10 mouse cellular contexts compared by ENCODE assay signal in genomic region chr13:97295101-97295852, GRCm38 (mm10). TPM values are rescaled to one million over a fixed set of nuclear protein-coding genes. Genes with fewer than 3 reads are reported as not detected.
DNase-seq lines count a peak whose midpoint lies in the region; ATAC-seq and TF ChIP-seq lines count a peak whose summit lies in the region.
"Had no signal": no experiment of that assay in that cellular context is flagged by ENCODE, and none has a peak within 500 bp of the region (broad histone marks: within the 10 kb centered on the region; RNA-seq: fewer than 3 reads in every experiment).

No protein-coding gene starts in this region.

- no peaks in the 10 kb centered on the region for H3K36me3 ChIP-seq in hindbrain, embryonic 10.5 days
- H3K36me3 ChIP-seq in hindbrain, postnatal 0 days (ENCODE audit: insufficient read depth, low read length) = no peaks in the 10 kb centered on the region
- H3K36me3 ChIP-seq in heart, adult 2 months (ENCODE audit: control insufficient read depth, insufficient read depth, low read length) = no peaks in the 10 kb centered on the region
- H3K36me3 ChIP-seq in small intestine, adult 2 months (ENCODE audit: control insufficient read depth, insufficient read depth, low read length) = no peaks in the 10 kb centered on the region
- H3K36me3 ChIP-seq in thymus, adult 2 months (ENCODE audit: control insufficient read depth, insufficient read depth, low read length) = no peaks in the 10 kb centered on the region
- no peaks in the 10 kb centered on the region for H3K36me3 ChIP-seq in forebrain, embryonic 11.5 days (ENCODE audit: control insufficient read depth, insufficient read depth, low read length)

- no peak for ATAC-seq in hindbrain, postnatal 0 days
- no peak for ATAC-seq in forebrain, embryonic 11.5 days (replicated peaks; ENCODE audit: low FRiP score)

- no peak for TF ChIP-seq CTCF in hindbrain, postnatal 0 days (IDR thresholded peaks at IDR 0.05; ENCODE audit: low read depth)
- no peak for TF ChIP-seq CTCF in heart, adult 2 months (IDR thresholded peaks at IDR 0.05)
- TF ChIP-seq CTCF in small intestine, adult 2 months (IDR thresholded peaks at IDR 0.05; ENCODE audit: extremely low read depth, insufficient read length, insufficient replicate concordance, low read depth, low read length) = no peak
- no peak for TF ChIP-seq CTCF in thymus, adult 2 months (IDR thresholded peaks at IDR 0.05; ENCODE audit: borderline replicate concordance, control insufficient read depth, extremely low read depth, insufficient read depth, low read length, poor library complexity)

- peaks cover 11% of the 10 kb centered on the region; the same call in 1 of the 2 replicates for H3K27me3 ChIP-seq in hindbrain, embryonic 10.5 days (ENCODE audit: insufficient read depth, poor library complexity, severe bottlenecking)
- H3K27me3 ChIP-seq in hindbrain, postnatal 0 days (ENCODE audit: insufficient read depth, low read length) = no peaks in the 10 kb centered on the region
- no peaks in the 10 kb centered on the region for H3K27me3 ChIP-seq in heart, adult 2 months (ENCODE audit: control insufficient read depth, insufficient read depth, low read length)
- H3K27me3 ChIP-seq in small intestine, adult 2 months (ENCODE audit: control insufficient read depth, insufficient read depth, low read length) = no peaks in the 10 kb centered on the region
- no peaks in the 10 kb centered on the region for H3K27me3 ChIP-seq in thymus, adult 2 months (ENCODE audit: control insufficient read depth, insufficient read depth, low read length)
- H3K27me3 ChIP-seq in forebrain, embryonic 11.5 days (ENCODE audit: control insufficient read depth, insufficient read depth, low read length) = no peaks in the 10 kb centered on the region

- intact Hi-C loops in heart, adult 2 months (cut with DNase I) = loop anchor here (1.0 to 5.0 kb wide), 3 partner anchors 54 to 402 kb away; partner anchors contain the start of gene Enc1

- no peaks in the 10 kb centered on the region for H3K79me2 ChIP-seq in heart, adult 2 months (replicated peaks; ENCODE audit: control insufficient read depth, insufficient read depth, low read length)

- H3K27ac ChIP-seq in hindbrain, embryonic 10.5 days = peak overlapping the region; percentile 81
- H3K27ac ChIP-seq in hindbrain, postnatal 0 days = no peak overlapping the region
- H3K27ac ChIP-seq in heart, adult 2 months = peak overlapping the region; percentile 77
- peak overlapping the region; percentile 95 for H3K27ac ChIP-seq in small intestine, adult 2 months (ENCODE audit: insufficient read depth, low read depth, low read length)
- H3K27ac ChIP-seq in thymus, adult 2 months (ENCODE audit: control insufficient read depth, insufficient read depth, low read length) = no peak overlapping the region
- no peak overlapping the region for H3K27ac ChIP-seq in forebrain, embryonic 11.5 days (ENCODE audit: low read depth, low read length)

- H3K9me3 ChIP-seq in hindbrain, embryonic 10.5 days = no peaks in the 10 kb centered on the region
- H3K9me3 ChIP-seq in hindbrain, postnatal 0 days (ENCODE audit: low read length) = no peaks in the 10 kb centered on the region
- no peaks in the 10 kb centered on the region for H3K9me3 ChIP-seq in forebrain, embryonic 11.5 days (ENCODE audit: control insufficient read depth, low read length)

- no peak overlapping the region for H3K4me2 ChIP-seq in hindbrain, postnatal 0 days (ENCODE audit: low read depth, low read length)
- H3K4me2 ChIP-seq in forebrain, embryonic 11.5 days (ENCODE audit: low read depth, low read length, severe bottlenecking) = no peak overlapping the region

- H3K9ac ChIP-seq in hindbrain, postnatal 0 days (replicated peaks; ENCODE audit: low read length) = no peak overlapping the region
- H3K9ac ChIP-seq in heart, adult 2 months (ENCODE audit: low read depth, low read length) = no peak overlapping the region
- no peak overlapping the region for H3K9ac ChIP-seq in forebrain, embryonic 11.5 days (ENCODE audit: low read length)

- no peak for DNase-seq in hindbrain, embryonic 10.5 days (ENCODE audit: low spot score)
- no peak for DNase-seq in hindbrain, postnatal 0 days (ENCODE audit: low spot score)
- DNase-seq in heart, adult 2 months = peak; percentile 72 to 81
- peak; percentile 84 for DNase-seq in kidney, postnatal 10 days
- DNase-seq in thymus, adult 2 months = no peak
- no peak for DNase-seq in cerebellum, adult 11-12 months
- no peak for DNase-seq in forebrain, embryonic 11.5 days (ENCODE audit: low spot score)

- TF ChIP-seq POLR2A in heart, adult 2 months (IDR thresholded peaks at IDR 0.05; ENCODE audit: insufficient read depth, low read depth, low read length) = no peak; the same call in 1 of the 2 replicates
- TF ChIP-seq POLR2A in small intestine, adult 2 months (IDR thresholded peaks at IDR 0.05; ENCODE audit: low read depth, low read length) = no peak
- TF ChIP-seq POLR2A in thymus, adult 2 months (IDR thresholded peaks at IDR 0.05; ENCODE audit: control insufficient read depth, extremely low read depth, insufficient read depth, low read length, poor library complexity) = no peak

- H3K4me1 ChIP-seq in hindbrain, embryonic 10.5 days (replicated peaks) = peaks cover 56% of the 10 kb centered on the region
- 0 out of 2 replicates have a peak, but pooled peaks cover 8% of the 10 kb centered on the region for H3K4me1 ChIP-seq in hindbrain, postnatal 0 days (ENCODE audit: insufficient read depth, low read length)
- H3K4me1 ChIP-seq in heart, adult 2 months (ENCODE audit: control insufficient read depth, insufficient read depth, low read length) = peaks cover 15% of the 10 kb centered on the region
- peaks cover 21% of the 10 kb centered on the region; the same call in 1 of the 2 replicates for H3K4me1 ChIP-seq in small intestine, adult 2 months (ENCODE audit: control insufficient read depth, insufficient read depth, insufficient read length, low read length)
- peaks cover 5% of the 10 kb centered on the region for H3K4me1 ChIP-seq in thymus, adult 2 months (replicated peaks; ENCODE audit: control insufficient read depth, insufficient read depth, low read length)
- peaks cover 16% of the 10 kb centered on the region; the same call in 1 of the 2 replicates for H3K4me1 ChIP-seq in forebrain, embryonic 11.5 days (replicated peaks; ENCODE audit: control insufficient read depth, insufficient read depth, low read length)

- H3K4me3 ChIP-seq in hindbrain, embryonic 10.5 days = no peak overlapping the region
- no peak overlapping the region for H3K4me3 ChIP-seq in hindbrain, postnatal 0 days (ENCODE audit: low read length)
- H3K4me3 ChIP-seq in heart, adult 2 months = 0 out of 2 replicates have a peak overlapping the region, but pooled peaks have one; percentile 13
- H3K4me3 ChIP-seq in small intestine, adult 2 months (ENCODE audit: low read depth, low read length) = peak overlapping the region; percentile 45
- no peak overlapping the region for H3K4me3 ChIP-seq in thymus, adult 2 months (ENCODE audit: control insufficient read depth, insufficient read depth, low read length)
- no peak overlapping the region for H3K4me3 ChIP-seq in forebrain, embryonic 11.5 days (ENCODE audit: low read depth, low read length)
- H3K4me3 ChIP-seq: erythroblast, embryonic 14.5 days; myocyte had no signal

- WGBS in hindbrain, embryonic 10.5 days = 37% methylated on average over 9 of the region's 9 CpGs
- WGBS in hindbrain, postnatal 0 days = 49% methylated on average over 9 of the region's 9 CpGs
- 28% methylated on average over 9 of the region's 9 CpGs for WGBS in heart, adult 2 months
- WGBS in small intestine, adult 2 months = 20% methylated on average over 9 of the region's 9 CpGs
- 76% methylated on average over 9 of the region's 9 CpGs for WGBS in thymus, adult 2 months
- WGBS in forebrain, embryonic 11.5 days = 64% methylated on average over 9 of the region's 9 CpGs

- 0 out of 2 replicates have a peak, but pooled peaks have one; percentile 48 for TF ChIP-seq EP300 in heart, adult 2 months (IDR thresholded peaks at IDR 0.05; ENCODE audit: insufficient read depth, low read depth, low read length)

RNA-seq across cellular contexts. Expression of gene Enc1, which starts 54.4 kb away (rescaled TPM):
- 11.2 and 18.6 TPM in 2 replicates for polyA plus RNA-seq in hindbrain, embryonic 10.5 days (2016; fragmentation: Nextera tagmentation; extraction: Ambion mirVana)
- 179 and 206 TPM in 2 replicates for total RNA-seq in hindbrain, postnatal 0 days (2014; rRNA removed)
- 29.3 and 33.3 TPM in 2 replicates for polyA plus RNA-seq in hindbrain, postnatal 0 days (2015; fragmentation: Nextera tagmentation; extraction: Ambion mirVana)
- total RNA-seq in heart, adult 2 months (2021) = 1 to 10 TPM; 7.7 to 10.0 TPM
- 5.2 and 6.3 TPM in 2 replicates for polyA plus RNA-seq in heart, adult 2 months (2012; rRNA removed)
- polyA plus RNA-seq in small intestine, adult 2 months (2012; rRNA removed) = 3.4 and 4.6 TPM in 2 replicates
- 7.6 and 10.0 TPM in 2 replicates for polyA plus RNA-seq in thymus, adult 2 months (2012; rRNA removed)
- 17.9 and 20.8 TPM in 2 replicates for polyA plus RNA-seq in forebrain, embryonic 11.5 days (2014; fragmentation: Nextera tagmentation; extraction: Ambion mirVana)

Comparison
In these comparisons a context has a peak if more than half of its experiments do, and no peak if none do; other contexts are left out.
1. H3K27ac ChIP-seq: peak in hindbrain, embryonic 10.5 days (single experiment), heart, adult 2 months (single experiment) and small intestine, adult 2 months (single experiment); none in hindbrain, postnatal 0 days (single experiment), thymus, adult 2 months (single experiment) and forebrain, embryonic 11.5 days (single experiment).
2. DNase-seq: peak in heart, adult 2 months (2 of 2) and kidney, postnatal 10 days (single experiment); none in hindbrain, embryonic 10.5 days (single experiment), hindbrain, postnatal 0 days (single experiment), thymus, adult 2 months (single experiment), cerebellum, adult 11-12 months (single experiment) and forebrain, embryonic 11.5 days (single experiment).
3. H3K4me3 ChIP-seq: peak in heart, adult 2 months (single experiment) and small intestine, adult 2 months (single experiment); none in hindbrain, embryonic 10.5 days (single experiment), hindbrain, postnatal 0 days (single experiment), thymus, adult 2 months (single experiment) and forebrain, embryonic 11.5 days (single experiment).